Mouse (Mus musculus) forebrain, embryonic 10.5 days (tissue): ENCODE data around the gene Tagln3. TPM values are rescaled to one million over a fixed set of nuclear protein-coding genes. Genes with fewer than 3 reads are reported as not detected.

Source experiments
- DNase-seq: peaks from one replicate; pipeline ENCODE4 v3.0.0-alpha.2; 2017; ENCODE audit warnings: low spot score; ENCODE audit errors: extremely low spot score
- H3K27ac ChIP-seq: fragments of 300-500 bp; sonication (generic); 2 replicates; pipeline ENCODE4 v1.5.1; 2016; ENCODE audit warnings: mild to moderate bottlenecking
- H3K27me3 ChIP-seq: fragments of 300-500 bp; sonication (generic); 2 replicates; pipeline ENCODE4 v1.6.1; 2016; ENCODE audit warnings: mild to moderate bottlenecking; ENCODE audit not compliant: poor library complexity, severe bottlenecking
- H3K36me3 ChIP-seq: fragments of 300-500 bp; sonication (generic); replicated peaks from 2 replicates; pipeline ENCODE4 v1.6.1; 2016; ENCODE audit warnings: mild to moderate bottlenecking, moderate library complexity
- H3K4me1 ChIP-seq: fragments of 300-500 bp; sonication (generic); 2 replicates; pipeline ENCODE4 v1.6.1; 2016
- H3K4me3 ChIP-seq: fragments of 300-500 bp; sonication (generic); 2 replicates; pipeline ENCODE4 v1.5.1; 2016; ENCODE audit warnings: mild to moderate bottlenecking, moderate library complexity
- H3K9me3 ChIP-seq: fragments of 300-500 bp; sonication (generic); 2 replicates; pipeline ENCODE4 v1.6.1; 2016; ENCODE audit warnings: mild to moderate bottlenecking, moderate library complexity
- WGBS: fragments of 180-500 bp; shearing (Covaris S2); methylation state at CpG from one replicate; pipeline ENCODE4 v1.1.7; 2016; 5-methylcytosine and 5-hydroxymethylcytosine counted together
- polyA plus RNA-seq: library from polyadenylated mRNA; unstranded; fragments of >200 nt; fragmentation: Nextera tagmentation; extraction: Ambion mirVana; gene quantifications from 2 replicates; pipeline ENCODE4 v1.2.1, GENCODE M21; 2016

Gene Tagln3
- polyA plus RNA-seq, 1 experiment from 2014 or later: 104 TPM

DNA sequence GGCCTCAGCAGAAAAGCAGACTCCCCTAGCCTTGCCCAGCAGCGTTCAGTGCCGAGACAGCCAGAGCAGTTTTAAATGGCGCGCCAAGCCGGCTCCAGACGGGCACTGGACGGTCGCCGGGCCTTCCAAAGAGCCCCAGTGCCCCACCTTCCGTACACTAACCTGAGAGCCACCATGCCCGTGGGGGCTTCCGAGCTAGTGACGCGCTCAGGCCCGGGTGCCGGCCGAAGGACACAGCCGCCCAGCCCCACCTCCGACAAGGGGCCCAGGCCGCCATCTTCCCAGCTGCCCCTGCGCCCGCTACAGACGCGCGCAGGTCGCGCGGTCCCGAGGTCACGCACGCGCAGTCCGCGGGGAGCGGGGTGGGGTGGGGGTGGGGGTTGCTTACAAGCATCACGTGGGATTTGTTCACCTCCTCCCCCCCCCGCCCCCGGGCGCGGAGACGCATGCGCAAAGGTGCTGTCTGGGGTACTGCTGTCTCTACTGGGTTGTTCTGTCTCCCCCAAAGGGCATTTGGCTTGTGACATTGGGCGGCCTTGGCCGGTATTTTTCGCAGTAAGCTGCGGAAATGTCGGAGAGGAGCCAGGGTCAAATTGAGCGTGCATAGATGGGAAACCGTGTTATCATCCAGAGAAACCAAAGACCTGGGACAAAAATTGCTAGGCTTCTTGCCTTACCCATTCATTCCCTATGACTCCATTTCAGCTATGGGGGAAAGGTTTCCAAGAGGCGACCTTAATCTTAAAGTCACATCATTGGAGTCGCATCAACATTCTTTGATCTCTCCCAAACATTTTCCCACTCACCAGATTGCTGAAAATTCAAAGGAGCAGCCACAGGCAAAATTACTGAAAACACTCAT is 18.4 kb upstream of the Tagln3 start, which contains the start of gene Abhd10:
Gene Abhd10 (minus strand): TSS at position 341 of the 862 bp plus-strand sequence.
- WGBS: 1% methylated on average over 51 of the region's 51 CpGs
- peak; percentile 96 for DNase-seq
- H3K27ac ChIP-seq: peak within 1 kb of the TSS; percentile 92
- H3K36me3 ChIP-seq: peaks cover 21% of the 10 kb centered on the region
- H3K27me3 ChIP-seq: no peaks in the 10 kb centered on the region
- no peaks in the 10 kb centered on the region for H3K9me3 ChIP-seq
- H3K4me1 ChIP-seq: peaks cover 26% of the 10 kb centered on the region
- peak within 1 kb of the TSS; percentile 60 for H3K4me3 ChIP-seq

DNA sequence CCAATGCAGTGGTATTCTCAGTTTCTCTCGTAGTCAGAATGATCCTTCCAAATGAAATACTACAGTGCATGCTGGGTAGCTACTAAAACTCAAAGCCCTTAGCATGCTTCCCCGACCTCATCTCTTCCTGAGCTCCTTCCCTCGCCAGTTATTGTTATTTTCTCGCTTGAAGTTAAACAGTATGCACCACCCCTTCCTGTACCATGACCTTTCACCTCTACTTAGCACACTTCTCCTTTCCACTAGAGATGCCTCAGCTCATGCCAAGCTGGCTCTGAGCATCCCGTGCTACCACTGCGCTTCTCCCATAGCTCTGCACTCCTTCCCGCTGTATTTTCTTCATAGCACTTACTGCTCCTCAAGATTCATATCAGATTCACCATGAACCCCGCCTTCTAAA is 13.5 kb upstream of the Tagln3 start:
- peaks cover 15% of the 10 kb centered on the region for H3K4me1 ChIP-seq
- no peak overlapping the region for H3K4me3 ChIP-seq
- WGBS: 93% methylated on average over 8 of the region's 8 CpGs

DNA sequence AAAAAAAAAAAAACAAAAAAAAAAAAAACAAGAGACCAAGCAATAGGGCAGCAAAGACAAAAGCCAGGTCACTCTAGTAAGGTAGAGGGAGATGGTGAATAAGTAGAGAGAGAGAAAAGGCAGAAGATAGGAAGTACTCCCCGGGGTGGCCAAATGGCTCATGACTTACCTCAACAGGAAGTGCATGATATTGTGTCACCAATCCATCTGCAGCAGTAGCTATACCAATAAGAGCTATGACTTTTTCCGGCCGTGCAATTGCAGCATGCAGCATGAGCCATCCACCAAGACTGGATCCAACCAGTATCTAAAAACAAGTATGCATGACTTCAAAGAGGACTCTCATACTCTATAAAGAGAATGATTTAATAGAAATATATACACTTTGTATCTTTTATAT is 12.3 kb upstream of the Tagln3 start:
- H3K4me3 ChIP-seq: no peak overlapping the region
- no peaks in the 10 kb centered on the region for H3K9me3 ChIP-seq
- H3K27ac ChIP-seq: no peak overlapping the region
- peaks cover 73% of the 10 kb centered on the region for H3K36me3 ChIP-seq
- peaks cover 10% of the 10 kb centered on the region for H3K4me1 ChIP-seq
- no peaks in the 10 kb centered on the region for H3K27me3 ChIP-seq
- DNase-seq: no peak
- WGBS: 96% methylated on average over 3 of the region's 3 CpGs

More for the DNA sequence above, 13.5 kb upstream of the Tagln3 start:
- DNase-seq: no peak
- no peak overlapping the region for H3K27ac ChIP-seq
- peaks cover 61% of the 10 kb centered on the region for H3K36me3 ChIP-seq
- H3K9me3 ChIP-seq: no peaks in the 10 kb centered on the region
- H3K27me3 ChIP-seq: no peaks in the 10 kb centered on the region

DNA sequence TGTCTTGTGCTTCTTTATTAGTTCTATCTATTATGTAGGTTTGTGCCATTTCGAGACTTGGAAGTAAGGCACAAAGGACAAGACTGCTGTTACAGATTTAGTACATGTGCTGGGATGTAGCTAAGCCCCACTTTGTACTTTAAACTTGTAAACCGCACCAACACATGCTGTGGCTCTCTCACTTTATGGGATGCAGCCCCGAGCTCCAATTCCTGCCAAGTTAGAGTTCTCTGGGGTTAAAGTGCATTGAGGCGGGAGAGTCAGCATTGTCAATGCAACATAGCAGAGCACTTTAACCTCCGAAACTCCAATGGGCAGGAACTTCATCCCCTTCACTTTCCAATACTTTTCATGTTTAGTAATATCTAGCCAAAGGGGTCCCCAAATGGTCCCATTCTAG is 4.8 kb upstream of the Tagln3 start:
- Histone ChIP-seq H3K4me1 (peaks cover 21% of the 10 kb centered on the region), H3K4me3 (no peak overlapping the region)
- WGBS: 90% methylated on average over 5 of the region's 5 CpGs

DNA sequence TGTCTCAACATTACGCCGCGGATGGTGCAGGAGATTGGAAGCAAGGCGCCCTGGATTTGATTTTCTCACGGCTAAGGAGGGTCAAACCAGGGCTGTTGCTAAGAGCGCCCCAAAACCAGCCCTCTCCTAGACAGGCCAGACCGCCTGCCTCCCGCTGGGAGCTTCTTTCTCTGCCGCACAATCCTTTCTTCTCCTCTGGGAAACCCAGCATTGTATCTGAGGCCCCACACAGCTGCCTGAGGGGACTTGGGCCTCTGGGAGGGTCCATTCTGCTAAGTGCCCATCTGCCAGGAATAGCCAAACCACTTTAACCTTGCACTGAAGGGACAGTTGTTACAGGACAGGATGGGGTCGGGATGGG is 314 bp upstream of the Tagln3 start:
- 1% methylated on average over 10 of the region's 10 CpGs for WGBS
- no peaks in the 10 kb centered on the region for H3K27me3 ChIP-seq
- H3K36me3 ChIP-seq: peaks cover 47% of the 10 kb centered on the region
- H3K9me3 ChIP-seq: no peaks in the 10 kb centered on the region
- H3K4me3 ChIP-seq: peak overlapping the region; percentile 71
- H3K4me1 ChIP-seq: peaks cover 53% of the 10 kb centered on the region
- H3K27ac ChIP-seq: peak overlapping the region; percentile 95
- DNase-seq: peak; percentile 82

More for the DNA sequence above, 4.8 kb upstream of the Tagln3 start:
- Histone ChIP-seq H3K36me3 (peaks cover 59% of the 10 kb centered on the region), H3K9me3 (no peaks in the 10 kb centered on the region), H3K27me3 (no peaks in the 10 kb centered on the region), H3K27ac (no peak overlapping the region)
- DNase-seq: no peak

DNA sequence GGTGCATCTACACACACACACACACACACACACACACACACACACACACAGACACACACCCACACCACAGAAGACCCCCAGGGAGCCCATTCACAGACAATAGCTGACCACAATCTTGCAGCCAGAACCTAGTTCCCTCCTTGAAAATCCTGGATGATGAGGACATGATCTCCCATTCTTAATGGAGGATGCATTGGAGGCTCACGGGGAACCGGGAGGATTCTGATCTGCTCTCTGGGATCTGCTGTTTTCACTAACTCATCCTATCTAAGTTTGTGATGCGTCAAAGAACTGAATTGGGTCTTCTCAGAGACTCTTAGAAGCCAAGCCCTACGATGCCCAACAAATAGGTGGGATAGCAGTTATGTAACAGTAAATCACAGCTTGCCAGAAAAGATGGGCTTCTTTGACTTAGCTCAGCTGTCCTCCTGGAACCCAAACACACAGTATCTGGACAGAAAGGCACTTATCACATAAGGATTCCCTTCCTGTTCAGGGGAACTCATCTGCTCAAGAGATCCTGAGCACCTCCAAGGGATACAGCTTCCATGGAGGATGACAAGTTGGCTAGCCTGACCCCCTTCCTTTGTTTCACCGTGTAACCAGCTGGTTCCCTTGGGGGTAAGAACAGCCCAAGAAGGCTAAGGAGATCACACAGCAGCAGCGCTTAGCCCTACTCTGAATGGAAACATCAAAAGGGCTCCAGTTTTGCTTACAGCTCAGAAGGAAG is 1.1 kb downstream of the Tagln3 start:
- H3K4me1 ChIP-seq: peaks cover 53% of the 10 kb centered on the region
- DNase-seq: no peak
- H3K9me3 ChIP-seq: no peaks in the 10 kb centered on the region
- H3K27ac ChIP-seq: peak overlapping the region; percentile 95
- 49% methylated on average over 6 of the region's 6 CpGs for WGBS
- no peaks in the 10 kb centered on the region for H3K27me3 ChIP-seq
- H3K4me3 ChIP-seq: peak overlapping the region; percentile 71
- peaks cover 47% of the 10 kb centered on the region for H3K36me3 ChIP-seq

DNA sequence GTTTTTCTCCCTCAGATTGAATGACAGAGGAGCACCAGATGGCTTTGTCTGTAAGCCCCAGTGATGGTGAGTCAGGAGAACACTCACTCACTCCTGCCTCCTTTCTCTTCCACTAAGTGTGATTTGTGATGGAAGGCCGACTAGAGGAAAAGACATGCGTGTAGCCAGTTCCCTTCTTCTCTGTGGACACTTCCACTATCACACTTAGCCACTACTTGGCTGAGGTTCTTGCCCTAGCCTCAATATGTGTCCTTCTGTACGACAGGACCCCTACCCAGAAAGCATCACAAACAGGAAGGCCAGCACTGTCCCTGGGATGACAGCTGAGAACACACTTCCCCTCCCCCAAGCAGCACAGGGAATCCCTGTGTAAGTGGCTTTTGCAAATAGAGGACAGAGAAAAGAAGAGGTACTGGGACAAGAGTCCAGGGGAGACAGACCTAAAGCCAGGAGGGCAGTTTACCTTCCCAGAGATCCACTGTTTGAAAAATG is 1.9 kb downstream of the Tagln3 start:
- peaks cover 51% of the 10 kb centered on the region for H3K36me3 ChIP-seq
- WGBS: 82% methylated on average over 3 of the region's 3 CpGs

DNA sequence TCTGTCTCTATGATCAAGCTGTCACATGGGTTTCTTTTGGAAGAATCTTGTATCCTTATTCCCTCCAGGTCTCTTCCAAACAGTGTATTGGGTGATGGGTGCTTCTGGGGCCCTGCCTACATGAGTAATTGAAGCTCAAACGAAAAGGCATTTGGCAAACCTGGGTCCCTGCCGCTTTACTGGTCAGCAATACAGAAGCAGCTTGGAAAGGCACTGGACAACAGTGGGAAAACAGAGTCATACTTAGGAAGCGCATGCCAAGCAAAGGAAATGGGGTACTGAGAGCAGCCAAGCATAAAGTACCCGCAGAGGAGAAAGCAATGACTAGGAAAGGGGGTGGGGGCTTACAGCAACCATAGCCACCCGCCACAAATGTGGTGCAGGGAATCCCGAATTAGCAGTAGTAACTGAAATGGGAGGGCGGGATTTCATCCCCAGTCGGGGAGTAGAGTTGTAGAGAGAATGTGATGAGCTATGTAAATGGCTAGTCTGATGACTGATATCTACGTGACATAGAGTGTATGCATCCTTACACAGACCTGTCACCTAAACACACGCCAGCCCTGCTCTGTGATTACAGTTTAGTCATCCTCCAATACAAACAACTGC is 4.3 kb downstream of the Tagln3 start:
- 91% methylated on average over 10 of the region's 10 CpGs for WGBS
- H3K27ac ChIP-seq: no peak overlapping the region

More for the DNA sequence above, 1.9 kb downstream of the Tagln3 start:
- no peak for DNase-seq
- peak overlapping the region; percentile 95 for H3K27ac ChIP-seq
- peaks cover 53% of the 10 kb centered on the region for H3K4me1 ChIP-seq
- no peaks in the 10 kb centered on the region for H3K9me3 ChIP-seq
- no peaks in the 10 kb centered on the region for H3K27me3 ChIP-seq
- peak overlapping the region; percentile 71 for H3K4me3 ChIP-seq

DNA sequence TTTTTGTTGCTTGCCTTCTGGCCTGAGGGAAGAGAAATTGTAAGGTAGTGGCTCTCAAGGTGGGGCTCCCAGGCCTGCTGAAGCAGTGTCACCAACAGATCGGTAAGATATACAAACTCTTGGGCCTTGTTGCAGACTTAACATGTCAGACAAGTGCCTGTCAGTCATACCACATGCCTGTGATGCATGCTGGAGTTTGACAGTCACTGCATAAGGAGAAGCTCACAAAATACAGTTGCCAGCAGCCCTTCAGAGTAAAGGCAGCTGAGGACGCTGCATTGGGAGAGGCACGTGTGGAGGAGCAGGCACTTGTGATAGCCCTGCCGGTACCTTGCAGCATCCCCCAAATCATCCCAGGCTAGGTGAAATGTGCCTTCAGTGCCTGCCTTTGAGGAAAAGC is 6.1 kb downstream of the Tagln3 start:
- no peak for DNase-seq
- no peaks in the 10 kb centered on the region for H3K27me3 ChIP-seq
- peaks cover 9% of the 10 kb centered on the region; the same call in 1 of the 2 replicates for H3K9me3 ChIP-seq
- peaks cover 23% of the 10 kb centered on the region for H3K4me1 ChIP-seq
- H3K27ac ChIP-seq: no peak overlapping the region
- peaks cover 94% of the 10 kb centered on the region for H3K36me3 ChIP-seq
- WGBS: 94% methylated on average over 4 of the region's 4 CpGs
- no peak overlapping the region for H3K4me3 ChIP-seq

More for the DNA sequence above, 4.3 kb downstream of the Tagln3 start:
- peaks cover 9% of the 10 kb centered on the region; the same call in 1 of the 2 replicates for H3K9me3 ChIP-seq
- no peaks in the 10 kb centered on the region for H3K27me3 ChIP-seq
- H3K4me1 ChIP-seq: peaks cover 41% of the 10 kb centered on the region
- peaks cover 75% of the 10 kb centered on the region for H3K36me3 ChIP-seq
- no peak overlapping the region for H3K4me3 ChIP-seq
- no peak for DNase-seq

DNA sequence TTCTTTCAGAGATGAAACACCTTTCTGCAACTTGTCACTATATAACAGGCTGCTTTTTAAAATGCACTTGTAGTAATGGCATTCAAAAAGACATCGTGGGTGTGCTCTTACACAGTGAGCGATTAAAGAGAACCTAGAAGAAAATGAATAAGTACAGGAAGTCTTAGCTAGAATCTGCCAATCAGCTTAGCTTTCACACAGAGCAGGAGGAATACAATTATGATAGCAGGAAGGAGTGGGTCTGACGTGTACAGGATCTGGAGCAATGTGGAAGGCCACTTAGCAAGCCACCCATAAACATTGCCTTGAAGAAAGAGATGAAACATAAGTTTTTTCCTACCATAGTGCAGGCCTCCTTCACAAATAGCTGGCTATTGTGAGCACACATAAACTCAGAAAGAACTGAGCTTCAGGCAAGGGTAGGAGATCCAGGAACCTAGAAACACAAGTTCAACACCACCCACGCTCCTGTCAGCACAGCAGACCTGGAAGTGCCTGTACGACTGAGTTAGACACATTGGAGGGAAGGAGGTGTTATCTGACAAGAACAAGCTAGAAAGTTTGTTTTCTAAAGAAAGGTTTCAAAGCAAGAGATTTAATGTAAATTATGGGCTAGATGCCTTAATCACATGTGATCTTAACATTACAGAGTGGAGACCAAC is 9.8 kb downstream of the Tagln3 start:
- H3K36me3 ChIP-seq: peaks cover 94% of the 10 kb centered on the region
- H3K4me1 ChIP-seq: no peaks in the 10 kb centered on the region
- WGBS: 87% methylated on average over 5 of the region's 5 CpGs
- peaks cover 9% of the 10 kb centered on the region; the same call in 1 of the 2 replicates for H3K9me3 ChIP-seq
- no peaks in the 10 kb centered on the region for H3K27me3 ChIP-seq
- H3K27ac ChIP-seq: no peak overlapping the region
- no peak for DNase-seq
- no peak overlapping the region for H3K4me3 ChIP-seq

DNA sequence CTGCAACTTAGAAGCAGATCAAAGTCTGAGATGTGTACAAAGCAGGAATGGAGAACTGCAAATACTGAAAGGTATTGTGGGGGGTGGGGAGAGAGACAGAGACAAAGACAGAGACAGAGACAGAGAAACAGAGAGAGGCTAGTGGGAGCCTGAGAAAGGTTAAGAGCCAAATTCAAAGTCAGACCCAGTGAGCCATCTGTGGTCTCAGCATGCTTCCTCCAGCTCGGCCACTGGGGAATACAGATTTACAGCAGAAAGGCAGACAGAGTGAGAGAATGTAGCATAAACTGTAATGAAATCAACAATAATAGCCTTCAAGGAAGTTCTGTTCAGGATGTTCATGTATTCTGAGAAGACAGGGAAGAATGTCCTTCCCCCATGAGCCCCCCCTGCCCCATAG is 10.5 kb downstream of the Tagln3 start:
- H3K27ac ChIP-seq: no peak overlapping the region
- 91% methylated on average over 1 of the region's 1 CpGs for WGBS
- peaks cover 9% of the 10 kb centered on the region; the same call in 1 of the 2 replicates for H3K9me3 ChIP-seq
- no peak overlapping the region for H3K4me3 ChIP-seq
- H3K27me3 ChIP-seq: no peaks in the 10 kb centered on the region
- no peak for DNase-seq
- H3K36me3 ChIP-seq: peaks cover 92% of the 10 kb centered on the region
- no peaks in the 10 kb centered on the region for H3K4me1 ChIP-seq

DNA sequence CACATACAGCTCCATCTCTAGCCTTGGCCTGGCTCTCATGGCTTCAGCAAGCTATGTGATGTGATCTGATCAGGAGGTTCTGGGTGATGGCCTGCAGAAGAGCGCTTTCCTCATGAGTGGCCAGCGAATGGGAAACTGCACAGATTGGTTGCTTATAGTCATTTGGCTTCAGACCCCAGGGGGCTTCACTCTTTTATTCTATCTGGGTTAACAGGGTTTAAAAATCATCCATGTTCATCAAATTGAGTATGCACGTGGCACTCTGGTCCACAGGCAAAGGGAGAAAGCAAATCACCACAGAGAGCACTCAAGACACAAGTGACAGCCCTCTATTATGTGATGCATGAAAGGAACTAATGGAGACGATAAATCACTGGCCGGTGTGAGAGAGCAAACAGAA is 11.1 kb downstream of the Tagln3 start:
- Histone ChIP-seq H3K9me3 (peaks cover 9% of the 10 kb centered on the region; the same call in 1 of the 2 replicates), H3K36me3 (peaks cover 86% of the 10 kb centered on the region), H3K27me3 (no peaks in the 10 kb centered on the region), H3K4me3 (no peak overlapping the region), H3K4me1 (no peaks in the 10 kb centered on the region), H3K27ac (no peak overlapping the region)
- 94% methylated on average over 5 of the region's 5 CpGs for WGBS
- no peak for DNase-seq
